Mouse (Mus musculus): ENCODE measurements at regions not wholly inside any gene's neighbourhood (a gene's known extent, or its start where the extent isn't known, plus 50 kb on each side); places are given as distances from the start of the nearest gene placed in this dataset.

GRCm38 (mm10) chr4:12240941-12241571 is 69.2 kb upstream of the Fam92a start:
- peak overlapping the region; percentile 43 for H3K4me2 ChIP-seq (replicated peaks)
- H3K4me1 ChIP-seq (replicated peaks; ENCODE audit: control insufficient read depth, insufficient read depth, low read length), result 0 out of 2 replicates have a peak, but pooled peaks cover 5% of the 10 kb centered on the region
- no peaks in the 10 kb centered on the region for H3K36me3 ChIP-seq (replicated peaks; ENCODE audit: control insufficient read depth, insufficient read depth)
- H3K27ac ChIP-seq, result no peak overlapping the region
- no peak overlapping the region for H3K9ac ChIP-seq
- no peaks in the 10 kb centered on the region for H3K27me3 ChIP-seq (ENCODE audit: control insufficient read depth, insufficient read depth, low read length)
- H3K9me3 ChIP-seq (ENCODE audit: control insufficient read depth, low read length), result no peaks in the 10 kb centered on the region
- 3% methylated on average over 12 of the region's 12 CpGs for WGBS
- peak; percentile 91 for DNase-seq (ENCODE audit: low spot score)
- H3K4me3 ChIP-seq (replicated peaks; ENCODE audit: low read length), result no peak overlapping the region
- peak; percentile 82; the same call in 1 of the 2 replicates for ATAC-seq (ENCODE audit: low FRiP score)

GRCm38 (mm10) chr4:12230731-12231130 is 58.9 kb upstream of the Fam92a start:
- H3K4me3 ChIP-seq (replicated peaks; ENCODE audit: low read length), result no peak overlapping the region
- WGBS, result 91% methylated on average over 1 of the region's 1 CpGs
- H3K9ac ChIP-seq, result no peak overlapping the region
- H3K27me3 ChIP-seq (ENCODE audit: control insufficient read depth, insufficient read depth, low read length), result no peaks in the 10 kb centered on the region
- H3K4me2 ChIP-seq (replicated peaks), result no peak overlapping the region
- no peak overlapping the region for H3K27ac ChIP-seq
- DNase-seq (ENCODE audit: low spot score) (peak; percentile 81), ATAC-seq (ENCODE audit: low FRiP score) (no peak)
- no peaks in the 10 kb centered on the region for H3K9me3 ChIP-seq (ENCODE audit: control insufficient read depth, low read length)
- no peaks in the 10 kb centered on the region for H3K4me1 ChIP-seq (replicated peaks; ENCODE audit: control insufficient read depth, insufficient read depth, low read length)
- no peaks in the 10 kb centered on the region for H3K36me3 ChIP-seq (replicated peaks; ENCODE audit: control insufficient read depth, insufficient read depth)
